Mouse (Mus musculus): ENCODE measurements at regions not wholly inside any gene's neighbourhood (a gene's known extent, or its start where the extent isn't known, plus 50 kb on each side); places are given as distances from the start of the nearest gene placed in this dataset.

- no peak overlapping the region for H3K4me3 ChIP-seq (ENCODE audit: insufficient read depth, poor library complexity, severe bottlenecking)
- no peak for TF ChIP-seq MYOD1 (IDR thresholded peaks at IDR 0.05; ENCODE audit: control insufficient read depth, insufficient read length, low read depth)
- no peak for TF ChIP-seq CTCF (IDR thresholded peaks at IDR 0.05; ENCODE audit: control insufficient read depth, insufficient read depth, insufficient read length)
- no peaks in the 10 kb centered on the region for H3K79me3 ChIP-seq (ENCODE audit: low read depth)
- no peak overlapping the region for H3ac ChIP-seq (ENCODE audit: control insufficient read depth, insufficient read length, low read depth)
- no peaks in the 10 kb centered on the region for H3K27me3 ChIP-seq (ENCODE audit: control insufficient read depth, insufficient read depth, insufficient read length)
- no peaks in the 10 kb centered on the region for H3K79me2 ChIP-seq (ENCODE audit: control insufficient read depth, insufficient read depth)
- no peaks in the 10 kb centered on the region for H3K36me3 ChIP-seq (ENCODE audit: control insufficient read depth, insufficient read depth)
These were observed 221.7 kb upstream of the 3110018I06Rik start for GRCm38 (mm10) chr12:107266696-107267095.

GRCm38 (mm10) chr12:107285622-107286021, 202.8 kb upstream of the 3110018I06Rik start:
- TF ChIP-seq MYOG (IDR thresholded peaks at IDR 0.05; ENCODE audit: control insufficient read depth, extremely low read depth, insufficient read length), result no peak

GRCm38 (mm10) chr12:107291377-107291776, 197.1 kb upstream of the 3110018I06Rik start:
- Histone ChIP-seq H3K79me2 (ENCODE audit: control insufficient read depth, insufficient read depth) (no peaks in the 10 kb centered on the region), H3K36me3 (ENCODE audit: control insufficient read depth, insufficient read depth) (no peaks in the 10 kb centered on the region), H3K27me3 (ENCODE audit: control insufficient read depth, insufficient read depth, insufficient read length) (no peaks in the 10 kb centered on the region), H3K79me3 (ENCODE audit: low read depth) (no peaks in the 10 kb centered on the region), H3ac (ENCODE audit: control insufficient read depth, insufficient read length, low read depth) (no peak overlapping the region), H3K4me3 (ENCODE audit: insufficient read depth, poor library complexity, severe bottlenecking) (no peak overlapping the region)
- no peak for TF ChIP-seq MYOD1 (IDR thresholded peaks at IDR 0.05; ENCODE audit: control insufficient read depth, insufficient read length, low read depth)
- TF ChIP-seq MYOG (IDR thresholded peaks at IDR 0.05; ENCODE audit: control insufficient read depth, extremely low read depth, insufficient read length), result no peak
- TF ChIP-seq CTCF (IDR thresholded peaks at IDR 0.05; ENCODE audit: control insufficient read depth, insufficient read depth, insufficient read length), result no peak
- TF ChIP-seq CEBPB (IDR thresholded peaks at IDR 0.05; ENCODE audit: low read depth), result no peak
- no peak for TF ChIP-seq USF1 (IDR thresholded peaks at IDR 0.05; ENCODE audit: low read depth)
- TF ChIP-seq MAX (IDR thresholded peaks at IDR 0.05), result no peak

More at GRCm38 (mm10) chr12:107285622-107286021, 202.8 kb upstream of the 3110018I06Rik start:
- Histone ChIP-seq H3K36me3 (ENCODE audit: control insufficient read depth, insufficient read depth) (no peaks in the 10 kb centered on the region), H3K79me3 (ENCODE audit: low read depth) (no peaks in the 10 kb centered on the region), H3K79me2 (ENCODE audit: control insufficient read depth, insufficient read depth) (no peaks in the 10 kb centered on the region), H3K4me3 (ENCODE audit: insufficient read depth, poor library complexity, severe bottlenecking) (no peak overlapping the region), H3K27me3 (ENCODE audit: control insufficient read depth, insufficient read depth, insufficient read length) (no peaks in the 10 kb centered on the region), H3ac (ENCODE audit: control insufficient read depth, insufficient read length, low read depth) (no peak overlapping the region)

- Histone ChIP-seq H3K27me3 (ENCODE audit: control insufficient read depth, insufficient read depth, insufficient read length) (no peaks in the 10 kb centered on the region), H3ac (ENCODE audit: control insufficient read depth, insufficient read length, low read depth) (no peak overlapping the region), H3K79me3 (ENCODE audit: low read depth) (no peaks in the 10 kb centered on the region), H3K36me3 (ENCODE audit: control insufficient read depth, insufficient read depth) (no peaks in the 10 kb centered on the region), H3K4me3 (ENCODE audit: insufficient read depth, poor library complexity, severe bottlenecking) (no peak overlapping the region), H3K79me2 (ENCODE audit: control insufficient read depth, insufficient read depth) (no peaks in the 10 kb centered on the region)
- TF ChIP-seq USF1 (IDR thresholded peaks at IDR 0.05; ENCODE audit: low read depth) (no peak), CEBPB (IDR thresholded peaks at IDR 0.05; ENCODE audit: low read depth) (no peak), MYOG (IDR thresholded peaks at IDR 0.05; ENCODE audit: control insufficient read depth, extremely low read depth, insufficient read length) (no peak), MAX (IDR thresholded peaks at IDR 0.05) (no peak), MYOD1 (IDR thresholded peaks at IDR 0.05; ENCODE audit: control insufficient read depth, insufficient read length, low read depth) (no peak), FOSL1 (IDR thresholded peaks at IDR 0.05; ENCODE audit: insufficient read depth, low read length, poor library complexity, severe bottlenecking) (no peak), CTCF (IDR thresholded peaks at IDR 0.05; ENCODE audit: control insufficient read depth, insufficient read depth, insufficient read length) (no peak)
These were observed 181.2 kb upstream of the 3110018I06Rik start for GRCm38 (mm10) chr12:107307094-107307740.

GRCm38 (mm10) chr12:107315446-107315845, 173.0 kb upstream of the 3110018I06Rik start:
- Histone ChIP-seq H3K79me3 (ENCODE audit: low read depth) (no peaks in the 10 kb centered on the region), H3K79me2 (ENCODE audit: control insufficient read depth, insufficient read depth) (no peaks in the 10 kb centered on the region), H3K36me3 (ENCODE audit: control insufficient read depth, insufficient read depth) (no peaks in the 10 kb centered on the region), H3ac (ENCODE audit: control insufficient read depth, insufficient read length, low read depth) (no peak overlapping the region), H3K27me3 (ENCODE audit: control insufficient read depth, insufficient read depth, insufficient read length) (no peaks in the 10 kb centered on the region), H3K4me3 (ENCODE audit: insufficient read depth, poor library complexity, severe bottlenecking) (no peak overlapping the region)
- TF ChIP-seq CEBPB (IDR thresholded peaks at IDR 0.05; ENCODE audit: low read depth) (no peak), MYOG (IDR thresholded peaks at IDR 0.05; ENCODE audit: control insufficient read depth, extremely low read depth, insufficient read length) (no peak), MYOD1 (IDR thresholded peaks at IDR 0.05; ENCODE audit: control insufficient read depth, insufficient read length, low read depth) (no peak), FOSL1 (IDR thresholded peaks at IDR 0.05; ENCODE audit: insufficient read depth, low read length, poor library complexity, severe bottlenecking) (no peak), CTCF (IDR thresholded peaks at IDR 0.05; ENCODE audit: control insufficient read depth, insufficient read depth, insufficient read length) (no peak), MAX (IDR thresholded peaks at IDR 0.05) (no peak)

- no peak for TF ChIP-seq USF1 (IDR thresholded peaks at IDR 0.05; ENCODE audit: low read depth)
- no peak for TF ChIP-seq CEBPB (IDR thresholded peaks at IDR 0.05; ENCODE audit: low read depth)
- no peak for TF ChIP-seq MYOD1 (IDR thresholded peaks at IDR 0.05; ENCODE audit: control insufficient read depth, insufficient read length, low read depth)
- no peak for TF ChIP-seq MYOG (IDR thresholded peaks at IDR 0.05; ENCODE audit: control insufficient read depth, extremely low read depth, insufficient read length)
- TF ChIP-seq MAX (IDR thresholded peaks at IDR 0.05), result no peak
- no peak for TF ChIP-seq CTCF (IDR thresholded peaks at IDR 0.05; ENCODE audit: control insufficient read depth, insufficient read depth, insufficient read length)
- no peak for TF ChIP-seq FOSL1 (IDR thresholded peaks at IDR 0.05; ENCODE audit: insufficient read depth, low read length, poor library complexity, severe bottlenecking)
- Histone ChIP-seq H3K79me3 (ENCODE audit: low read depth) (no peaks in the 10 kb centered on the region), H3K4me3 (ENCODE audit: insufficient read depth, poor library complexity, severe bottlenecking) (no peak overlapping the region), H3ac (ENCODE audit: control insufficient read depth, insufficient read length, low read depth) (no peak overlapping the region), H3K79me2 (ENCODE audit: control insufficient read depth, insufficient read depth) (no peaks in the 10 kb centered on the region), H3K36me3 (ENCODE audit: control insufficient read depth, insufficient read depth) (no peaks in the 10 kb centered on the region), H3K27me3 (ENCODE audit: control insufficient read depth, insufficient read depth, insufficient read length) (no peaks in the 10 kb centered on the region)
These were observed 165.6 kb upstream of the 3110018I06Rik start for GRCm38 (mm10) chr12:107322861-107323260.
